Mouse (Mus musculus): ENCODE results near the gene Ets2.

DNA sequence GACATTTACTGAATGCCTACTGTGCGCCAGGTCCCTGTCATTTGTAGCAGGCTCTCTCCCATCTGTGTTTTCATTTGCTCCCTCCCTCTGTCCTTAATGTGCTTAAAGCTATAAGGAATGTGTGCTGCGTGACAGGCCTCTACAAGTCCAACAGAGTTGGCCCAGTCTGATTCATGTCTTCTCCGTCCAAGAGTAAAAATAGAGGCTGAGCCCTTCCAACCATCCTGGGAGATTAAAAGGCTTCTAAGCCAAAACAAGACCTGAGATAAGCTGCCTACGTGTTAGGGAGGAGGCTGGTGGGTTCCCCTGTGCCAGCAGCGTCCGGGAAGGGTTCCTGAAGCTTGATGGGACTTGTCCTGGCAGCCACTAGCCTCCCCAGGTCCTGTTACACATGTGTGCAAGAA lies 58.1 kb downstream of the Ets2 start:
- TF ChIP-seq POLR2A (IDR thresholded peaks at IDR 0.05; ENCODE audit: low read depth, low read length) (no peak), CTCF (IDR thresholded peaks at IDR 0.05; ENCODE audit: extremely low read depth, insufficient read depth, insufficient read length, insufficient replicate concordance) (no peak)

All from spleen, adult 2 months (tissue).